Mouse (Mus musculus) frontal cortex, adult 2 months (tissue): Measurements from ENCODE around the gene Pex16. TPM values are rescaled to one million over a fixed set of nuclear protein-coding genes. Genes with fewer than 3 reads are reported as not detected.

Source experiments
- DNase-seq, 2 experiments: peaks; one replicate each; pipeline ENCODE4 v3.0.0; 2022; ENCODE audit warnings: low spot score in 1 of 2; ENCODE audit errors: extremely low spot score in 1 of 2
- polyA plus RNA-seq: library from polyadenylated mRNA; depleted of rRNA; stranded (reverse); fragments of >200 nt; gene quantifications from 2 replicates; pipeline ENCODE4 v1.2.3, GENCODE M21; 2012

The Pex16 gene
- polyA plus RNA-seq, 1 experiment = 46.2 TPM

DNA sequence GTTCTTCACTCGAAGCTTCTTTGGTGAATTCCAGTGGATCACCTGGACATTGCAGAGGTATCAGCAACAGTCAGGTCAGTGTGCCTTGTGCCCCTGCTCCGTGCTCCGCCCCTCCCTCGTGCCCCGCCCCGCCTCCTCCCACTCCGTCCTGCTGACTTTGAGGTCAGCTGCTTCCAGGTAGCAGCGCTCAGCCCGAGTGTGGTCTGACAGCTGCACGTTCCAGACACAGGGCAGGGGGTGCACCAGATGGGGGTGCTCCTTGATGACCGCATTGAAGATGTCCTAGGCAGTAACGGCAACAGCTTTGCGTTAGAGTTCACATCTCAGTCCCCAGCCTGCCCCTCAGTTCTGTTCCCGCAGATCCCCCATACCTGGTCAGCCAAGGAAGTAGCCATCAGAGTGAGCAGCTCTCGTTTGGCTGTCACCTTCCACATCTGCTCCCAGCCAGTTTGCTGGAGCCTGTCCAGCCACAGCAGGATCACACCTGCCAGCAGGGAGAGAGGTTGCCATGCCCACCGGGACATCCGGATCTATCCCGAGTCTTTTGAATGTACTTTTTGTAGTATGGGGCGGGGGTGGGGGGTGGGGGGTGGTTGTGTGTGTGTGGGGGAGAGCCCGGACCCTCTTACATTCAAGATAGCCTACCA is 7.0 kb upstream of the Pex16 start:
- DNase-seq = no peak

DNA sequence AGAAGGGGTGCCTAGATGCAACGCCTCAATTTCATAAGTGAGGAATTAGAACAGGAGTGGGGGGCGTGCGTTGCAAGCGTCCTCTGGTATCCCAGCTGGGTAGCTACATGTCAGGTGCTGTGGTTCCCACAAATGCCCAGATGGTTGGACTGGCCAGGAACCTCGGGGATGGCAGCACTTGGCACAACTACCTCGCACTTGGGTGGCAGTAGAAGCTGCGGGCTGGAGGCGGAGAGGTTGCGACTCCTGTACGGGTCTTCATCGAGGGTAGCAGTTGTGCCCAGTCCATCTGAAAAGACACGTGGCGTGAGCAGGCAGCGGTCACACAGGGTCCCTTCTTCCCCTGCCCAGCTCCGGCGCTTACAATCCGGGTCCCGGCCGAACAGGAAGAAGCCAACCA is 4.1 kb upstream of the Pex16 start:
- DNase-seq = no peak

DNA sequence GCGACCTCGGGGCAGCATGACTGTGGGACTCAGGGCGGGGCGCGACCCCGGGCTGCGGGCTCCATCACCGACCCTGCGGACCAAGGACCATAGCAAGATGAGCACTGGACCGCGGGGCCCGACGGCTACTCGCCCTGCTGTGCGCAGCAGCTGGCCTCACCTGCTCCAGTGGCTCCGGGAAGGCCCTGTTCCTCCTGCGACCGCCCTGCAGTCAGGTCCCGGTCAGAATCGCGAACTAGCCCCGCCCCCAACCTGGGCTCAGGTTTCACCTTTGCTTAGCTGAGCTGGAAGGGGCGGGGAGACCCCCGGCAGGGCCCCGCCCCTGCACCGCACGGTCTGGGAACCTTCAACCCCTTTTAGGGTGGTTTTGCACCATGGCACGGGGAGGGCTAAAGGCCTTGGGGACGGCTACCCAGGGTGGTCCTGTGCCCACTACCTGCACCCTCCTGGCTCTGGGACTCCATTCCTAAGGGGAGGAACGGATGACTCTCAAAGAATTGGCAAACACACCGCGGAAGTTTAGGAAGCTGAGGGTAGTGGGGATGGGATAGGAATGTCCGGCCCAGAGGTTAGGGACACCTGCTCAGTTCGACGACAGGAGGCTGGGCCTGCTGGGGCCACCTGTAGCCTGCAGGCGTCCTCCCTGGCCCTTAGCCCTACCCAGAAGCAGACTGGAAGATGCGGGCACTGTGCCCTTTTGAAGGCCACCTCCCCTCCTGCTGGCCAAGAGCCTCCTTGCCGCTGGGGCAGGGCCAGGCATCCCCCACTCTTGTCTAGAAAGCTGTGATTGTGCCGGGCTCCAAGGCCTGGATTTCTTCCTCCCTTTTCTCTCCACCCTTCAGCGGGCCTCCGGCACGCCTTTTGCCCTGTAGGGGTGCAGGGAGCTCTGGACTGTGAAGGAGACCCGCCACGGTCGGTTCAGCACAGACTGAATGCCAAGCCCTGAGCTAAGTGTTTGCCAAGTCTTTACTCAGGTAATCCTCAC is 3.4 kb upstream of the Pex16 start:
- no peak for DNase-seq

DNA sequence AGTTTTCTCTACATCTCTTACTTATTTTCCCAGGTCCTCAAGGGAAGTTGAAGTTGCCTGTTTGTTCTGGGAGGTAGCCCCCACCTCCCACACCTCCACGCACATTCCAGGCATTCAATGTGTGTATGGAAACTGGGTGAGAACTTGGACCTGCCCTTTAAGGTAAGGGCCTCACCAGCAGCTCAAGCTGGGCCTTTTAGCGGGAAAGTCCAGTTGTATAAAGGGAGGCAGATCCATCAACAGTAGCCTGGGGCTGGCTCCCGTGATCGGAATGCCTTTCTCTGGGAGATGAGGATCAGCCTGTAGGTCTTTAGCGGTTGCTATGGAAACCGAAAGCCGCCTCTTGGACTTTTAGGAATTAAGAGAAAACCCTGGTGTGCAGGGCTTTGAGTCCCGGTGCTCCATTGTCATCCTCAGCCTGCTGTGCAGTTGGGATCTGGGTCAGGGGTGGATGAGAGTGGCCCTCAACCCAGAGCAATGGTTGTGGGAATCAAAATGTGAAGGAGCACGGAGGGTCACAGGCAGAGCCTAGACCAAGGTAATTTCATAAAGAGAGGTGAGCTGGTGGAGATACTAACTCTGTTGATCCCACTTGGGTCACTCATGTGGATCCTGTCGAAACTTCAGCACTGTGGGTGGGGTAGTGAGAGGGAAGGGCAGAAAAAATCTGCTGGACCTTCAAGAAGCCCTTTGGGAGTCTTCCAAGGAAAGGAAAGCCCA is 2.3 kb upstream of the Pex16 start:
- no peak for DNase-seq

DNA sequence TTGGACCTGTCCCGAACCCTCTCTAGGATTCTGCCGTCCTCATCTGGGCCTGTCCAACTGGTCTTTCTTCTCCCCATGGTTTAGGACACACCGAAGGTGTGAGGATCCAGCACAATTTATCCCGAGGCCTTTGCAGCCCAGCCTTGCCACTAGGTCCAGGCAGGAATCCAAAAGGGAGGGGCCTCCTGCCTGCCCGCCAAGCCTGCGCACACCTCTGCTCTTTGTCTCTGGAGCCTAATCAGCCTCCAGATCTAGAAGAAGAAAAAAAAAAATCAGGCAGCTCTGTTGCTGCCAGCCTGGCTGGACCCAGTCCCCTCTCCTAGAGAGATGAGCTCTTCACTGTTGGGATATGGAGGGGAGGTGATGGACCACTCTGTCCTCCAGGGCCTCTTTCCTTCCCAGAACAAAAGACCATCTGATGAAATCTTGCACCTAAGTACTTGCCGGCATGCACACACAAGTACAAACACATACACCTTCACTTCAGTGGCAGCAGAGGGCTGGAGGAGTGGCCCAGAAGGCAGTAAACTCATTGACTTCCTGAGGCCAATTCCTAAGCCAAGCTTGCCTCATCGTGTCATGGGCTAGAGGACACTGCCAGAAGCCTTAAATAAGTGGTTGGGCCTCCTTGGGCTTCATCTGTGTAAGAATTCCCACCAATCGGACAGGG is 1.6 kb upstream of the Pex16 start:
- DNase-seq = no peak

DNA sequence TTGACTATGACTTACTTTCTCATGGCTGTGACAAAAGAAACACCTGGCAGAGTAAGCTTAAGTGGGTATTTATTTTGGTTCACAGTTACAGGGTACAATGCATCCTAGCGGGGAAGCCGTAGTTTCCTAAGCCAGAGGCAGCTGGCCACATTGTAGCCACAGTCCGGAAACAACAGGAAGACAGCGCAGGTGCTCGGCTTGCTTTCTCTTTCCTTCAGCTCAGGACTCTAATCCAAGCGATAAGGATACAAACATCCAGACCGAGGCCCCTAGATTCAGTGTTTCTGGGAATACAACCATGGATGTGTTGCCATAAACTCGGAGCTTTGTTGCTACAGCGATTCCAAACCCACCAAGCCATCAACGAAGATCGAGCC is 1.1 kb upstream of the Pex16 start:
- DNase-seq = no peak

DNA sequence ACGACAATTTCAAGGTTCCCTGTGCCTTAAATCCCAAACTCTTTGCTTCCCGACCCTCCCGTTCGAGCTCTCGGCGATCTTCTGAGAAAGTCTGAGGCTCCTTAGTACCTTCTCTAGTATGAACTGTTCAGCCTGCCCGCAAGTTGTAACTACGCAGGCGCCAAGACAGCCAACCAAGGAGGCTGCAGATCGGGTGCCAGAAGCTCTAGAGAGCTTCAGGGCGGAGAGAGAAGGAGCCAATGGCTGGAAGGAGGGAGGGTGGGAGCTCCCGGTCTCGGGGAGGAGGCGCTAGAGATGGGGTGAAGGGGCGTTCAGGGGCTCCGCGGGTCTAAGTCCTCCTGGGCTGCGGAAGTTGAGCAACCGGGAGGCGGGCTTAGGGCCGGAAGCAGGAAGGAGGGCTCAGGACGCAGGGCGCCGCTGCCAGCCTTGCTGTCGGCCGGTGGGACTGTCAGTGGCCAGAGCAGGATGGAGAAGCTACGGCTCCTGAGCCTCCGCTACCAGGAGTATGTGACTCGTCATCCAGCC is 685 bp downstream of the Pex16 start:
- DNase-seq = peak; percentile 96 to 97

DNA sequence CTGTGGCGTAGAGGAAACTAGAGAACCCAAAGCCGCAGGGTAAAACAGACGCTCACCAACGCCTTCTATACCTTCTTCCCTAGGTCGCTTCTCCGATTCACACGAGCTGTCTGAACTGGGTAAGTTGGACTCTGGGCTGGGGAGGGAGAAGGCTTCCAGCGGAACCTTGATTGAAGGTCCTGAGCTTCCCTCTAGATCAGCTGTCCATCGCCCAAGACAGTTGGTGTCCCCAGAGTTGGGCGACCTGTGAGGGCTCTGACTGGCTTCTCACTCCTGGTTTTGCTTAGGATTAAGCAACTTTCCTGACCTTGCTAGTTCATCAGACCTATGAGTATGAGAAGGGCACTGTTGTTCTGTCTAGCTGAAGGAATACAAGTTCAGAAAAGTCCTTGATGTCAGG is 1.3 kb downstream of the Pex16 start:
- no peak for DNase-seq

DNA sequence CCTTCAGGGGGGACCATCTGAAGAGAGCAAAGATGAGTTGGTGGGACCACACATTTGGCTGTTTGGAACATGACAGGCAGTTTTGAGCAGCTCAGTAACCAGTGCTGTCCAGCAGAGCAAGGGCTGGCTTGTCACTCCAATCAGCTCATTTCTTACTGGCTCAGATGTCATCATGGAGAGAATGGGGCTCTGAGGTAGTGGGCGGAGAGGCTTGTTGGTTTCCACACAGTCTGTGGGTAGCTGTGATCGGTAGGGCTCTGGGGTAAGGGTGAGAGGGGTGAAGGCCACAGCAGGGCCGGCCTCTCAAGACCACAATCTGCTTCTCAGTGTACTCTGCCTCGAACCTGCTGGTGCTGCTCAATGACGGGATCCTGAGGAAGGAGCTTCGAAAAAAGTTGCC is 1.8 kb downstream of the Pex16 start:
- DNase-seq = no peak

DNA sequence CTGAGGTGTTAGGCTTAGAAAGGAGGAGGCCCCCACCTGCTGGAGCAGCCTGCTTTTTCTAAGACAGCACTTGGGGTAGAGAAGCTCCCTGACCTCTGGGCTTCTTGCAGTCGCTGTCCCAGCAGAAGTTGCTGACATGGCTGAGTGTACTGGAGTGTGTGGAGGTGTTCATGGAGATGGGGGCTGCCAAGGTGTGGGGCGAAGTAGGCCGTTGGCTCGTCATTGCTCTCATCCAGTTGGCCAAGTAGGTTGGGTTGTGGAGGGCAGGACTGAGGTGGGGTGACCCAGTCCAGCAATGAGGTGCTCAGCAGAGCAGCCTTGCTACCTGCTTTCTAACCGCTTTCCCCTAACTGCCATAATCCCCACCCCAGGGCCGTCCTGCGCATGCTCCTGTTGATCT is 2.8 kb downstream of the Pex16 start:
- DNase-seq = no peak

DNA sequence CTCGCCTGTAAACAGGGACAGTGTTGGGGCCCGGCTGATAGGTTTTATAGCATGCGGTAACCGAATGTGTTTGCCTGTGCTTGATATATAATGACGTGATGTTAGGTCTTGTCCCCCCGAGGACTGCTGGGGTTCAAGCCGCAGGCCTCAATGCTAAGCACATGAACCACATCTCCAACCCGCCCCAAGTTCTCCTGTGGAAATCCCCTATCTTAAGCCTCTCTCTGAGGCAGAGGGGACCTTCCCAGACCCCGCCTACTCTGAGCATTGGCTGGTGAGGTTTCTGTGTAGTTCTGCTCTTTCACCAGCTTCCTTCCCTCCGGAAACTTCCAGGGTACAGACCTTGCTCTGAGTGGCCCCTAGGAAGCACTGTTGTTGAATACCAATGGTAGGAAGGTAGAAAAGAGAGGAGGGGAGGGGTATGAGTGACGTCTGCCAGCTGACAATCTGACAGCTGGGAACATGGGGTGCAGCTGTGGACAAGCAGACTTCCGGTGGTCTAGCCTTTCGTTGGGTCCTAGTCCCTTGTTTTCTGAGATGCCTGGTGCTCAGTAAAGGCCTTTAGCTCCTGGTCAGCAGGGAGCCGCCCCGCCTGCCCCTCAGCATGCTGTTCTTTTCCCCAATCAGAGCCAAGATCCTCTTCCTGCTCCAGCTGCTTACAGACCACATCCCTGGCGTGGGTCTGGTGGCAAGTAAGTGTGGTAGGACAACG is 5.5 kb downstream of the Pex16 start:
- DNase-seq = no peak

DNA sequence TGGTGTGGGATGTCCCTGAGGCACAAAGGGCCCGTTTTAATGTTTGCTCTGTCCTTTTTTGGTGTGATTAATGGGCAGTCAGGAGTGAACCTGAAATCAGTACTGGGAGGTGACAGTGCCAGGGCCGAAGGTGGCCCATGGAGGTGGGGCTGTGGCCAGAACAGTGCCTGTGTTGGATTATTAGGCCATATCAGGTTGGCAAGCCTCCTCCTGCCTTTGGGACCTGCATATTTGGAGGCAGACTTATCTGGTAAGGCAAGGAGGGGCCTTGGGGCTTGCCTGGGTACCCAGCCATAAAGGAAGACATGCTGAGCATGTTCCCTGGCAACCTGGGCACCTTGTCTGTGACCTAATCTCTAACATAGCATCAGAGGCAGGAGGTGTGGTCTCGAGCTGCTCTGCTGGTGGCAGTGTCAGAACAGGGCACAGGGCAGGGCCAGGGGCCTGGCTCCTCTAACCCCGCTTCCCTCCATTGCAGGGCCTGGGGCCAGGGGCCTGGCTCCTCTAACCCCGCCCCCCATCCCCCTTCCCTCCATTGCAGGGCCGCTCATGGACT is 6.1 kb downstream of the Pex16 start:
- no peak for DNase-seq

DNA sequence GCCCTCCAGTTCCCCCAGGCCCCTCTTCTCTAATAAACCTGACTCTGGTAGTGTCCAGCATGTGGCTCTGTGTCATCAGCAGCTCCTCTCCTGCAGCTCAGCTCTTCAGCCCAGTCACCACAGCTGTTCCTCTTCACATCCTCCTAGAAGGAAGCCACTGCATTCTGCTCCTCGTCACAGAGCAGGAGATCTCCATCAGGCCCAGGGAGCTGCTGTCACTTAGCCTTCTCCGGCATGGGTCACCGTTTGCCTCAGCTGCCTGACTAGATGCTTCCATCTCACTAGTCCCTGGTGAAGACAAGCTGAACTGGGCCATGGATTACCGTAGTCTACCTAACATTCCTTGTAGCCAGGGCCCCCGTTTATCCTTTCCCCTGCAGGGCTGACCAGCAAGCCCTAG is 6.7 kb downstream of the Pex16 start:
- no peak for DNase-seq

DNA sequence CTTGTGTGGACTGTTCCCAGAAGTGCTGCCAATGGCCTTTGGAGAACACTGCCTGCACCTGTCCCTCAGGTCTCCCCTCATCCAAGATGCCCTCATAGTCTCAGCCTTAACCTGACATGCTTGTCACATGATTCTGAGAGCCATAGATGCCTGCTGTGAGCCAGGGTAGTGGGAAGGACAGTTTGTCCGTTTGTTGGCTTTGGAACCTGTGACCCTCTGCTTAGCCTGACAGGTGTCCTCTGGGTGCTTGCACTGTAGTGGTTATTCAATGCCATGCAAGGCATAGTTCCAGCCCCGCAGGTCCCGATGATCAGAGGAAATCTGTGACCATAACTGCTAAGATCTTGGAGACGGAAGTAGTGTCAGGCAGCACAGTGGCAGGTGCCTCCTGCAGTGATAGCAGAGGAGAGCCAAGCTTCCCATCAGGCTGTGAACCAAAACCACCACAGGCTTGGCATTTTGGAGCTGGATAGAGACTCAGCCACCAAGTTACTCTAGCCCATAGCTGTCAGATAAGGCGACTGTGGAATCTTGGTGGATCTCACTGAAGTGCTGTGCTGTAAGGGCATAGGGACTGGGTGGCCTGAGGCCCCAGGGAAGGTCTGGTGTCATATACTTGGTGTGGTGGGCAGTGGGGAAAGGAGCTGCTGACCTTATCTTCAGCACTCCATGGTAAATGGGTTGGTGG is 7.6 kb downstream of the Pex16 start, which contains the start of gene 1700029I15Rik:
Gene 1700029I15Rik, plus strand, starts transcription at position 638 of the 688 bp plus-strand sequence.
- DNase-seq = no peak

DNA sequence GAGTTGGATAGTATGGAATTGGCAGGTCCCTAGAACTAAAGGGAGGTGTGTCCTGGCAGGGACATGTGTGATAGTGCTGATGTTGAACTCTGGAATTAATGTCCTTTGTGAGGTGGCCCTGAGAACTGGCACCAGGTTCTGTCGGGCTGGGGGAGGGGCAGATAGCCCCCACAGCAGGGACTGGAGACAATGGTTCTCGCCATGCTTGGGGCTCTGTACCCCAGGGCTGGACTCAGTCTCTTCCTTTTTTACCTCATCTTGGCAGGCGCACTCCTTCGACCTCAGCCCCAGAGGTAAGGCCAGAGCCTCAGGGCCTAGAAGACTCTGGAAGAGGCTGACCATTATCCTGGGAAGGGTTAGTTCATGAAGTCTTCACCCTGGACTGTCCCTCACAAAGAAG is 8.3 kb downstream of the Pex16 start:
- DNase-seq = no peak

DNA sequence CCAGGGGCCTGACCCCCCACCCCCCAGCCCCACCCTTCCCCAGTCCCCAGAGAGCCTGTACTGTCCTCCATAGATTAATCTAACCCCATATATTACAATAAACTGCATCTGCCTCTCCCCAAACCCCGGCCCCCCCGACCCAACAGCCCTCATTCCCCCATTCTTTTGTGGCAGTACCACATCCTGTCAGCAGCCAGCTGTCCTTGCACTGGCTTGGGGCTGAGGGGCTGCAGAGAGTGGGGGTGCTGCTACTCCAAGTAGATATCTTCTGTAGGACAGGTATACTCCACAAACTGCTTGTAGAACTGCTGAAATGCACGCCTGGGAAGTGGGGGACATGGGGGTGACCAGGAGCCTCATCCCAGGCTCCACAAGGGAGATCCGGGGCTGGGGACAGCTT is 9.6 kb downstream of the Pex16 start:
- DNase-seq = no peak

DNA sequence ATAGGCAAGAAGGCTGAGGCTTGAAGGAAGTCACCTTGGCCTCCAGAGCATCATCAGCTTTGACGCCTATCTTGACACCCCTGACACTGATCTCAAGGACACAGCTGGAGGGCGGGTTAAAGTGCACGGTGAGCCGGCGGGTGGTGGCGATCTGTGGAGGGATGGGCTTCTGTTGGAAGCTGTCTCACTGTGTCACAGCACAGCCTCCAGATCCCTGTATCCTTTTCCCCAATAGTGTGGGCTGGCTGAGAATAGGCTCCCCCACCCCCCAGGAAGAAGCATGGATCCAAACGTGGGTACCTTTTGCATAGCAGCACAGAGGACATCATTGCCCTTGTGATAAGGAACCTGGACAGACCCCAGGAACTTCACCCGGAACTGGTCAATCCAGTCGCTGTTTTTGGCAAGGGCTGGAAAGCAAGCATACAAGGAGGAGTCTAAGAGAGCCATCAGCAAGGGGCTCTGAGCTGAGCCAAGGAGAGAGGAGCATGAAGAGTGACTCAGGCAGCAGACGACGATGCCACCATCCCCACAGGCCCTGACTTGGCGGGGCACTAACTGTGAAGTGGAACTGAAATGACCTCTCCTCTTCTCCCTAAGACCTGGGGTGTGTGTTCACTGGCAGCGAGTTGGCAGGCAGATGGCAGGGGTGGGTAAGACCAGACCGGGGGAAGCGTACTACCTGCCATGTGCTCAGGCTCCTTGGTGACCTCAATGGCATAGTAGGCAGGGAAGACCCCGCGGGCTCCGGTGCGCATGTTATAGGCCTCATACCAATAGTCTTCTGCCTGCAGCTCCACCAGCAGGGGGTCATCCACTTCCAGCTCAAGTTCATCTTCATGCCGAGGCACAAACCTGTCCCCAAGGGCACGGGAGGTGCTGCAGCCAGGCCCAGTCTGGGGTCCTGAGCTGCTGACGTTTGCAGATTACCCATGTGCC is 10.9 kb downstream of the Pex16 start:
- DNase-seq = no peak
